Mouse (Mus musculus): ENCODE data around the gene Pla2g5.

The Pla2g5 gene

GRCm38 (mm10) chr4:138796513-138797216 lies 66.6 kb downstream of the Pla2g5 start:
- DNase-seq: no peak

- no peak for DNase-seq
These were observed 68.9 kb downstream of the Pla2g5 start for GRCm38 (mm10) chr4:138794344-138794743.

- peak; percentile 43 to 63 for DNase-seq
These were observed 70.0 kb downstream of the Pla2g5 start for GRCm38 (mm10) chr4:138793276-138793675.

- DNase-seq: no peak
These were observed 70.7 kb downstream of the Pla2g5 start for GRCm38 (mm10) chr4:138792599-138792998.

DNA sequence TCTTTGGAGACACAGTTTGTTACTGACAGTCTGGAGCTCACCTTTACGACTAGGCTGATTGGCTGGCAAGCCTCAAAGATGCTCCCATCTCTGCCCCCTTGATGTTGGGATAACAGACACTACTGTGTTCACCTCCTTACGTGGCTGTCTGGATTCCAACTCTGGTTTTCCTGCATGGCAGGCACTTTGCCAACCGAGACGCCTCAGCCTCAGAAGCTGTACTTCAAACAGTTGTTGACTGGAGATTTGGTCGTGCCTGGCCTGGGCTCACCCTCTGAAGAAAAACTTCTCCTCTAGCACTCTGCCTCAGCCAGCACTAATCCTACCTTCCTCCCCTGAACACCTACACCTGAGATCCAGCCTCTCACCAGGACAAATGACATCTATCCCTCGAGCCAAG lies 71.8 kb downstream of the Pla2g5 start:
- DNase-seq: no peak

- no peak for DNase-seq
These were observed 74.9 kb downstream of the Pla2g5 start for GRCm38 (mm10) chr4:138788381-138788780.

DNA sequence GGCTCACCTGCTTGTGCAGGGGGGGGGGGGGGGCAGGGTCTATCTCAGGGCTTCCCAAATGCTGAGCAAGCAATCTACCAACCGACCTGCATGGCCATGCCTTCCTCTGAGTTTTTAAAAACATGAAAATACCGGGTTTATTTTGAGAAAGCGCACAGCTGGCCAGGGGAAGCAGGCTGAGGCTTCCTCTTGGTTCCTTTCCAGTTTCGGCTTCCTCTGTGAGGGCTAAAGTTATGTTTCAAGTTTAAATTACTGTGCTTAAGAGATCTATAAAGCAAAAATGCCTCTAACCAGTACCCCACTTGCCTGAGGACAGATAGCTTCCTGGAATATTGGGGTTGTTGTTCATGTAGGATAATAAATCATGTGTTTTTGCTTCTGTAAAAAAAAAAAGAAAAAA lies 77.1 kb downstream of the Pla2g5 start:
- no peak for DNase-seq

DNA sequence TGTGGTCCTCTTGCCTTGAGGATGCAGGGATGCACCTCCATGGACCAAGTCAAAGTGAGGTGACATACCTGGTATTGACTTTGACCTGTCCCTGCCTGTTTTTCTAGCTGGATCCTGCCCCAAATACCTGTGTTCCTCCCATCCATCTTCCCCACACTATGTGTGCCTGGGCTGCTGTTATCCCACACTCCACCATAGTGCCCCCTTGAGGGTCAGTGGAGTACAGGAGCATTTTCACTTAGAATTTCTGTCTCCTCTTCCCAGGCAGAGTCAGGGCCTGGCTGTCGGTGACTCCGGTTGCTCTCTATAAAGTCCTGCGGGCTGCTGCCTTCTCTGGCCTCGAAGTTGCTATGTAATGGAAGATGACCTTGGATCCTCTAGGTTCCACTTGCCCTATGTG lies 77.6 kb downstream of the Pla2g5 start:
- no peak for DNase-seq

- DNase-seq: no peak
These were observed 81.2 kb downstream of the Pla2g5 start for GRCm38 (mm10) chr4:138782098-138782497.

DNA sequence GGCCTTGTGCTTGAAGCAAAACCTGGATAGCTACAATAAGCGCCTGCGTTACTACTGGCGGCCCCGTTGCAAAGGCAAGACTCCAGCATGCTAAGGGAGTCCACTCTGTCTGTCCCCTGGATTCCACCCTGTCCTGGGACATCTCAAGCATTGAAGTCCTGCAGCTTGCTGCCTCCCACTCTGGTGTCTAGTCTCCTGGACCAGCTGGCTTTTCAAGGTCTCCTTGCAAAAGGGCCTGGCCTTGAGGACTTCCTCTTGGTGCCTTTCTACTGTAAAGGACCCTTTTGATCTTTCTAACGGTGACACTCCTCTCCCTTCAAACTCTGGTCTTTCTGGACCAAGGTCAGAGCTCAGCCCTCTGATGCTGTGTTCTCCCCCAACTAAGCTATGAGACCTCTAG lies 83.0 kb downstream of the Pla2g5 start:
- no peak for DNase-seq

DNA sequence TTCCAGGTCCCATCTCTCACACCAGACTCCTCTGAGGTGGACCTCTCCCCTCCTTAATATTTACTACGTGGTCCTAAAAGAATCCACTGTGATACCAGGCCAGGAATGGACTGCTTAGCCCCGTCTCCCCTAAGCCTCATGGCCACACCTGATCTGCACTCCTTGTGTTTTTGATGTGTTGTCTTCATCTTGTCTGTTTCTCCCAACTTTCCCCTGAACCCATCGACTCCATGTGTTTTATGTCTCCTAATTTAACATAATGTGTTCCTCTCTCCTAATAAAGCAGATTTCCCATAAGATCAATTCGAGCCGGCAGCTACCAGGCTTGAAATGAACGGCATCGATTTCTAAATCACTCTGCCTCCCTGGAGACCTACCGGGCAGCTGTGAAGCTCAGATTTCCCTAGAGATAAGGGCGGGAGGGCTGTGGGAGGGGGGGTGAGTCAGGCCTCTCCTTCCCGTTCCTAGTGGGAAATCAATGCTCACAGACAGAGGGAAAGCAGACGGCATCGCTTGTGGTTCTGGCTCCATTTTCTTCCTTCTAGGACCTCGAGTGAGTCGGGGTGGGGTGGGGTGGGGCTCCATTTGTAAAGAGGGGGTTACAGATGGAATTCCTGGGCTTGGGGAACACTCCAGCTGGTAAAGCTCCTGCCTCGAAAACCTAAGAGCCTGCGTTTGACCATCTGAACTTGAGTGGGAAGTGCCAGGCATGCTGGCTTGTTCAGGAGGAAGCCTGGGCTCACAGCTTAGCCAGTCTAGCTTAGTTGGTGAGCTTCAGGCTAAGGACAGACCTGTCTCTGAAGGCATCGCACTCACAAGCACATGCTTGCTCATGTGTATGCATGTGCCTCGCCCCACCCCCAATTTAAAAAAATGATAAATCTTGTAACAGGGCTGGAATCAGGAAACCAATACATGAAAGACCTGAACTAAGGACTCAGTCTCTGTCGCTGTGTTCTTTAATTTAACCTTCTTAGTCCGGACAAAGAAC lies 85.6 kb downstream of the Pla2g5 start:
- no peak for DNase-seq

DNA sequence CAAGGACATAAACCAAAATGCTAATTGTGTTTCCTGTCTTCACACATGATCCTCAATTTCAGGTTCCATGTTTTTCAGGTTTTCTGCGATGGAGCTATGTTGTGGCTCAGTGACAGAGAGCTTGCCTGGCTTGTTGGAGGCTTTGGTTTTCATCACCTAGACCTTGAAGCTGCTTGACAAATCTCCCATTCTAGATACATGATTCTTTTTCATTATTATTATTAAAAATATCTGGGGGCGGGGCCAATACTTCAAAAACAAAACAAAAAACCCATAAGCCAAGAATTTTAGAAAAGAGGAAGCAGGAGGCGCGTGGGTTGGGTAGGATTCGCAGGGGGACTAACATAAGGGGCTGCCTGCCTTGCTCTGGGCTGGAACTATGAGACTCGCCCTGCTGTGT lies 87.8 kb downstream of the Pla2g5 start, which contains the start of gene Pla2g2d:
Pla2g2d (plus strand) TSS at position 301 of the 400 bp plus-strand sequence.
- DNase-seq: no peak

DNA sequence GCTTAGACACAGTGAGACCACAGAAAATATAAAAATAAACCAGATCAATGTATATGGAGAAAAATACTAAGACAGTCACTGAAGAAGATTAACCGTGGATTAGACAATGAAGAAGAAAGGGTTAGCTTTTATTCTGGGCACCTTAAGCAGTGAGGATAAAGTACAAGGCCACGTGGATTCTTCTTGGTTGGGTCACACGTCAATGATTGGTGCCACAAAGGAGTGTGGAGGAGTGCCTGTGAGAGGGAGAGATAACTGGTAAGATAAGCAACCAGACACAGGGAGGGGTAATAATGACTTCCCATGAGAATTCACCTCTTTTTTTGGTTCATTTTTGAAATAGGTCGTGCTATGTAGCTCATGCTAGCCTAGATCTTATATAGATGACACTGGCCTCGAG lies 90.9 kb downstream of the Pla2g5 start:
- no peak for DNase-seq

GRCm38 (mm10) chr4:138771970-138772369 lies 91.3 kb downstream of the Pla2g5 start:
- no peak for DNase-seq

DNA sequence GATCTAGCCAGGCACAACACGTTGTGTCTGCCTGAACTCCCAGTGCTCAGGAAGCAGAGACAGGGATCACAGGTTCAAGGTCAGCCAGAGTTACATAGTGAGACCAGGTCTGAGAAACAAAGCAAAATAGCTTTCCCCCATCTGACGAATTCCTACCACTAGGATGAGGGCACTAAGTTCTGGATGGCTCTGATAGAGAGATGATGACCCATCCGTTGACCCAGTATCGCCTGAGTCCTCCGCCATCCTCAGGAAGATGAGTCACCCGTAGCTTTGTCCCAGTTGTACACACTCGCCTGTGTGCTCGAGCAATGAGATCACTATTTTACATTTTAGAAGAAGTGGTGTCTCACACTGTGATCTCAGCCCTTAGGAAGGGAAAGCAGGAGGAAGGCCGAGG lies 101.0 kb downstream of the Pla2g5 start:
- no peak for DNase-seq

GRCm38 (mm10) chr4:138757416-138757815 lies 105.9 kb downstream of the Pla2g5 start, which contains the start of gene Pla2g2f:
Gene Pla2g2f (minus strand): TSS chr4:138757626.
- DNase-seq: no peak

- DNase-seq: no peak
These were observed 107.3 kb downstream of the Pla2g5 start for GRCm38 (mm10) chr4:138755983-138756382.

DNA sequence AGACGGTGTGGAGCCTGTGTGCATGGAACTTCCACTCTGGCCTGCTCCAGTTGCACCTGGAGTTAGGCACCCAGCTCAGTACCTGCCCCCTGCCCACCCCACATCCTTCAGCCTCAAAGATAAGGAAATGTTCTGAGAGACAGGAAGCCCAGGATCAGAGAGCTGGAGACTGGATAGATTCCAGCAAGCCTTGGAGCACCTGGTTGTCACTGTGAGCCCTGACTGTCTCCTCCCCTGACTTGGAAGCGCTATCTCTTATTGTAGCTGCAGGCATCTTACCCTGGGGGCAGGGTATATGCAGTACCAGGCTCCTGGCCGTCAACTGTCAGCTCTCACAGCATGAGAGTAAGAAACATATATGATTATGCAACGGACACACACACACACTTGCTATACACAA lies 107.8 kb downstream of the Pla2g5 start:
- DNase-seq: peak in 1 of 2 experiments; percentile 48

DNA sequence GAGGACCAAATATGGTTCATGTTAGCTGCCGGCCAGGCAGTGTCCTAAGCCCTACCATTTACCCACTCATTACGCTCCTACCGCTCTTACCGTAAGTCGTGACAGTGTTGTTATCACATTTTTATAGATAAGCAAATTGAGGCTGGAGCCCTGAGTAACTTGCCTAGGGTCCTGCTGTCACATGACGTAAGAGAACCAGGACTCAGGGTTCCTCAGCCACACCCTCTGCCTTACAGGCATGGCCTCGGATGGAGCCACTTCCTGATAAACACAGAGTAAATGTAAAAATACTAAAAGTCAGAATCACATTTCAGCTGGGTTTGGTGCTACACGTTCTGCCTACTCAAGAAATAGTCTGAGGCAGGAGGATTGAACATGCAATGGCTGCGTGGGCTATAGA lies 108.8 kb downstream of the Pla2g5 start:
- no peak for DNase-seq

- DNase-seq: peak; percentile 55 to 61
These were observed 109.7 kb downstream of the Pla2g5 start for GRCm38 (mm10) chr4:138753608-138754007.

- no peak for DNase-seq
These were observed 110.7 kb downstream of the Pla2g5 start for GRCm38 (mm10) chr4:138752603-138753002.
